Comparison of ENCODE assay signal across 11 mouse cellular contexts in genomic region chr12:12878031-12878430, GRCm38 (mm10).
DNase-seq lines count a peak whose midpoint lies in the region; ATAC-seq lines count a peak whose summit lies in the region.
"Had no signal": no experiment of that assay in that cellular context is flagged by ENCODE, and none has a peak within 500 bp of the region (broad histone marks: within the 10 kb centered on the region; RNA-seq: fewer than 3 reads in every experiment).

No protein-coding gene starts in this region.

- 96% methylated on average over 2 of the region's 2 CpGs for WGBS in forebrain, embryonic 12.5 days
- WGBS in hindbrain, embryonic 14.5 days = 93% methylated on average over 2 of the region's 2 CpGs
- 99% methylated on average over 2 of the region's 2 CpGs for WGBS in neural tube, embryonic 12.5 days

- H3K27ac ChIP-seq in forebrain, embryonic 12.5 days = peak overlapping the region; percentile 87
- peak overlapping the region; percentile 40; the same call in 1 of the 2 replicates for H3K27ac ChIP-seq in hindbrain, embryonic 14.5 days
- peak overlapping the region; percentile 43; the same call in 1 of the 2 replicates for H3K27ac ChIP-seq in neural tube, embryonic 12.5 days

- H3K36me3 ChIP-seq in forebrain, embryonic 12.5 days (replicated peaks) = no peaks in the 10 kb centered on the region
- H3K36me3 ChIP-seq in hindbrain, embryonic 14.5 days (replicated peaks; ENCODE audit: control insufficient read depth, insufficient read depth) = no peaks in the 10 kb centered on the region
- no peaks in the 10 kb centered on the region for H3K36me3 ChIP-seq in neural tube, embryonic 12.5 days

- no peak overlapping the region for H3K4me3 ChIP-seq in forebrain, embryonic 12.5 days (replicated peaks)
- no peak overlapping the region for H3K4me3 ChIP-seq in hindbrain, embryonic 14.5 days (replicated peaks; ENCODE audit: low read length)
- H3K4me3 ChIP-seq in neural tube, embryonic 12.5 days = no peak overlapping the region
- H3K4me3 ChIP-seq: erythroblast, embryonic 14.5 days had no signal

- H3K4me2 ChIP-seq in forebrain, embryonic 12.5 days = no peak overlapping the region
- no peak overlapping the region for H3K4me2 ChIP-seq in hindbrain, embryonic 14.5 days (replicated peaks)
- H3K4me2 ChIP-seq in neural tube, embryonic 12.5 days (replicated peaks) = no peak overlapping the region
- H3K4me2 ChIP-seq: heart, embryonic 11.5 days; lung, embryonic 14.5 days had no signal

- peaks cover 22% of the 10 kb centered on the region for H3K4me1 ChIP-seq in forebrain, embryonic 12.5 days
- no peaks in the 10 kb centered on the region for H3K4me1 ChIP-seq in hindbrain, embryonic 14.5 days (replicated peaks; ENCODE audit: control insufficient read depth, insufficient read depth, low read length)
- no peaks in the 10 kb centered on the region; the same call in 1 of the 2 replicates for H3K4me1 ChIP-seq in neural tube, embryonic 12.5 days

- no peak overlapping the region for H3K9ac ChIP-seq in forebrain, embryonic 12.5 days
- H3K9ac ChIP-seq in hindbrain, embryonic 14.5 days = no peak overlapping the region
- H3K9ac ChIP-seq in neural tube, embryonic 12.5 days = no peak overlapping the region
- H3K9ac ChIP-seq: lung, embryonic 14.5 days had no signal

- peak; percentile 52 for ATAC-seq in forebrain, embryonic 12.5 days (ENCODE audit: low FRiP score)
- ATAC-seq in hindbrain, embryonic 14.5 days (ENCODE audit: low FRiP score) = no peak
- peak; percentile 45; the same call in 1 of the 2 replicates for ATAC-seq in neural tube, embryonic 12.5 days (ENCODE audit: low FRiP score, low read depth)

- peak; percentile 41 for DNase-seq in R1 (ENCODE audit: low read depth, low spot score)
- DNase-seq in hindbrain, embryonic 14.5 days (ENCODE audit: low spot score) = no peak
- no peak for DNase-seq in thymus, postnatal 14 days
- no peak for DNase-seq in heart, adult 18-20 months
- DNase-seq in right cerebral cortex, adult 2 months (ENCODE audit: low spot score in 2 of 2) = no peak
- DNase-seq: liver; lung, embryonic 14.5 days had no signal

- H3K27me3 ChIP-seq in forebrain, embryonic 12.5 days = no peaks in the 10 kb centered on the region
- no peaks in the 10 kb centered on the region for H3K27me3 ChIP-seq in hindbrain, embryonic 14.5 days (ENCODE audit: control insufficient read depth, insufficient read depth, low read length)
- no peaks in the 10 kb centered on the region for H3K27me3 ChIP-seq in neural tube, embryonic 12.5 days (replicated peaks)

- no peaks in the 10 kb centered on the region for H3K9me3 ChIP-seq in forebrain, embryonic 12.5 days
- H3K9me3 ChIP-seq in hindbrain, embryonic 14.5 days (ENCODE audit: control insufficient read depth, low read length) = no peaks in the 10 kb centered on the region
- no peaks in the 10 kb centered on the region for H3K9me3 ChIP-seq in neural tube, embryonic 12.5 days
